10 mouse cellular contexts compared by ENCODE assay signal in genomic region chr9:65787829-65788344, GRCm38 (mm10). TPM values are rescaled to one million over a fixed set of nuclear protein-coding genes. Genes with fewer than 3 reads are reported as not detected.
DNase-seq lines count a peak whose midpoint lies in the region; ATAC-seq and TF ChIP-seq lines count a peak whose summit lies in the region.
"Had no signal": no experiment of that assay in that cellular context is flagged by ENCODE, and none has a peak within 500 bp of the region (broad histone marks: within the 10 kb centered on the region; RNA-seq: fewer than 3 reads in every experiment).

No protein-coding gene starts in this region.

- peak; percentile 30; the same call in 1 of the 2 replicates for ATAC-seq in heart, postnatal 0 days (ENCODE audit: insufficient read depth, low read depth)
- ATAC-seq in forebrain, embryonic 14.5 days, result peak; percentile 23; the same call in 1 of the 2 replicates
- peak; percentile 56 for ATAC-seq in liver, postnatal 0 days

- H3K27me3 ChIP-seq in heart, postnatal 0 days (ENCODE audit: control insufficient read depth, insufficient read depth, low read length), result no peaks in the 10 kb centered on the region
- no peaks in the 10 kb centered on the region for H3K27me3 ChIP-seq in heart, adult 2 months (ENCODE audit: control insufficient read depth, insufficient read depth, low read length)
- H3K27me3 ChIP-seq in forebrain, embryonic 14.5 days (replicated peaks; ENCODE audit: control insufficient read depth, insufficient read depth, low read length), result no peaks in the 10 kb centered on the region
- no peaks in the 10 kb centered on the region for H3K27me3 ChIP-seq in liver, postnatal 0 days (ENCODE audit: insufficient read depth, low read length)

- no peaks in the 10 kb centered on the region for H3K9me3 ChIP-seq in heart, postnatal 0 days (replicated peaks; ENCODE audit: control insufficient read depth, low read length)
- H3K9me3 ChIP-seq in forebrain, embryonic 14.5 days (replicated peaks; ENCODE audit: control insufficient read depth, low read length), result no peaks in the 10 kb centered on the region
- H3K9me3 ChIP-seq in liver, postnatal 0 days (ENCODE audit: low read length), result no peaks in the 10 kb centered on the region

- H3K9ac ChIP-seq in heart, postnatal 0 days (replicated peaks; ENCODE audit: low read depth, low read length), result no peak overlapping the region
- no peak overlapping the region for H3K9ac ChIP-seq in heart, adult 2 months (ENCODE audit: low read depth, low read length)
- no peak overlapping the region for H3K9ac ChIP-seq in forebrain, embryonic 14.5 days (ENCODE audit: low read length)
- H3K9ac ChIP-seq in liver, postnatal 0 days (replicated peaks), result no peak overlapping the region

- TF ChIP-seq CTCF in heart, postnatal 0 days (IDR thresholded peaks at IDR 0.05; ENCODE audit: low read depth), result no peak
- no peak for TF ChIP-seq CTCF in heart, adult 2 months (IDR thresholded peaks at IDR 0.05)
- TF ChIP-seq CTCF in liver, postnatal 0 days (IDR thresholded peaks at IDR 0.05; ENCODE audit: low read depth), result no peak

- 36% methylated on average over 4 of the region's 4 CpGs for WGBS in heart, postnatal 0 days
- WGBS in heart, adult 2 months, result 54% methylated on average over 4 of the region's 4 CpGs
- 70% methylated on average over 4 of the region's 4 CpGs for WGBS in forebrain, embryonic 14.5 days
- 53% methylated on average over 4 of the region's 4 CpGs for WGBS in liver, postnatal 0 days (ENCODE audit: insufficient replicate concordance)

- H3K4me1 ChIP-seq in heart, postnatal 0 days (ENCODE audit: control insufficient read depth, insufficient read depth), result peaks cover 57% of the 10 kb centered on the region
- H3K4me1 ChIP-seq in heart, adult 2 months (ENCODE audit: control insufficient read depth, insufficient read depth, low read length), result peaks cover 21% of the 10 kb centered on the region
- H3K4me1 ChIP-seq in forebrain, embryonic 14.5 days (ENCODE audit: control insufficient read depth, insufficient read depth, low read length), result peaks cover 29% of the 10 kb centered on the region
- H3K4me1 ChIP-seq in liver, postnatal 0 days (ENCODE audit: insufficient read depth), result peaks cover 34% of the 10 kb centered on the region

- H3K4me2 ChIP-seq in heart, postnatal 0 days (ENCODE audit: low read depth, low read length), result peak overlapping the region; percentile 7
- H3K4me2 ChIP-seq in forebrain, embryonic 14.5 days (ENCODE audit: low read length), result no peak overlapping the region
- no peak overlapping the region for H3K4me2 ChIP-seq in liver, postnatal 0 days (ENCODE audit: low read depth, low read length)

- DNase-seq in heart, postnatal 0 days (ENCODE audit: low spot score), result no peak
- no peak for DNase-seq in heart, adult 2 months
- peak; percentile 62 for DNase-seq in 416B (ENCODE audit: low read depth)
- no peak for DNase-seq in forebrain, embryonic 14.5 days (ENCODE audit: low spot score)
- DNase-seq in liver, postnatal 0 days, result no peak
- DNase-seq in ovary, postnatal 10 days (ENCODE audit: low spot score), result no peak
- DNase-seq in embryo, embryonic 10 days (ENCODE audit: low spot score), result no peak
- no peak for DNase-seq in adrenal gland, adult 2 months

- peaks cover 4% of the 10 kb centered on the region for H3K79me2 ChIP-seq in heart, adult 2 months (replicated peaks; ENCODE audit: control insufficient read depth, insufficient read depth, low read length)

- no peak for TF ChIP-seq POLR2A in heart, adult 2 months (IDR thresholded peaks at IDR 0.05; ENCODE audit: insufficient read depth, low read depth, low read length)

- intact Hi-C loops in heart, adult 2 months (cut with DNase I), result no loop called here

- peak overlapping the region; percentile 62 for H3K27ac ChIP-seq in heart, postnatal 0 days (ENCODE audit: low read depth)
- H3K27ac ChIP-seq in heart, adult 2 months, result no peak overlapping the region
- peak overlapping the region; percentile 9; the same call in 1 of the 2 replicates for H3K27ac ChIP-seq in forebrain, embryonic 14.5 days (ENCODE audit: low read depth, low read length)
- peak overlapping the region; percentile 73; the same call in 1 of the 2 replicates for H3K27ac ChIP-seq in liver, postnatal 0 days (ENCODE audit: low read depth)

- no peak overlapping the region for H3K4me3 ChIP-seq in heart, postnatal 0 days (ENCODE audit: low read depth, low read length)
- no peak overlapping the region for H3K4me3 ChIP-seq in heart, adult 2 months
- H3K4me3 ChIP-seq in forebrain, embryonic 14.5 days (ENCODE audit: low read depth, low read length), result no peak overlapping the region
- no peak overlapping the region for H3K4me3 ChIP-seq in liver, postnatal 0 days (ENCODE audit: low read depth, low read length)
- H3K4me3 ChIP-seq: erythroblast, embryonic 14.5 days; myocyte had no signal

- H3K36me3 ChIP-seq in heart, postnatal 0 days (replicated peaks; ENCODE audit: control insufficient read depth, insufficient read depth, low read length), result no peaks in the 10 kb centered on the region
- H3K36me3 ChIP-seq in heart, adult 2 months (ENCODE audit: control insufficient read depth, insufficient read depth, low read length), result peaks cover 17% of the 10 kb centered on the region
- no peaks in the 10 kb centered on the region for H3K36me3 ChIP-seq in forebrain, embryonic 14.5 days (ENCODE audit: control insufficient read depth, insufficient read depth, low read length)
- 0 out of 2 replicates have a peak, but pooled peaks cover 3% of the 10 kb centered on the region for H3K36me3 ChIP-seq in liver, postnatal 0 days (replicated peaks; ENCODE audit: insufficient read depth, low read length)

- TF ChIP-seq EP300 in heart, postnatal 0 days (IDR thresholded peaks at IDR 0.05; ENCODE audit: low read depth), result no peak
- TF ChIP-seq EP300 in heart, adult 2 months (IDR thresholded peaks at IDR 0.05; ENCODE audit: insufficient read depth, low read depth, low read length), result no peak
- TF ChIP-seq EP300 in liver, postnatal 0 days (IDR thresholded peaks at IDR 0.05; ENCODE audit: low read depth), result no peak

RNA-seq across cellular contexts. Expression of gene Zfp609, which starts 39.5 kb away (rescaled TPM):
- total RNA-seq in heart, postnatal 0 days (2014; rRNA removed; ENCODE audit: low replicate concordance), result 7.6 and 8.7 TPM in 2 replicates
- 2.9 and 3.0 TPM in 2 replicates for polyA plus RNA-seq in heart, postnatal 0 days (2015; fragmentation: Nextera tagmentation; extraction: Ambion mirVana)
- 10 to 100 TPM; 23.7 to 25.5 TPM for total RNA-seq in heart, adult 2 months (2021)
- 8.7 and 8.9 TPM in 2 replicates for polyA plus RNA-seq in heart, adult 2 months (2012; rRNA removed)
- 7.4 and 8.8 TPM in 2 replicates for polyA plus RNA-seq in forebrain, embryonic 14.5 days (2014; fragmentation: Nextera tagmentation; extraction: Ambion mirVana)
- polyA plus RNA-seq in liver, postnatal 0 days (2015; fragmentation: Nextera tagmentation; extraction: Ambion mirVana), result 2.0 and 2.8 TPM in 2 replicates
- 10 to 100 TPM; 23.9 to 33.2 TPM for total RNA-seq in adrenal gland, adult 2 months (2021)
- polyA plus RNA-seq in adrenal gland, adult 2 months (2012; rRNA removed), result 6.2 and 9.3 TPM in 2 replicates
